Mouse (Mus musculus) heart, embryonic 13.5 days (tissue): ENCODE results near the gene Ercc8. TPM values are rescaled to one million over a fixed set of nuclear protein-coding genes. Genes with fewer than 3 reads are reported as not detected.

Source experiments
- ATAC-seq: fragments of 200-750 bp; cut with Nextera tagmentation; 2 replicates; pipeline ENCODE4 v1.8.0; 2017; ENCODE audit warnings: moderate TSS enrichment; ENCODE audit not compliant: insufficient number of reproducible peaks, low FRiP score, low TSS enrichment; ENCODE audit errors: extremely low read depth
- H3K27ac ChIP-seq: fragments of 300-500 bp; sonication (generic); replicated peaks from 2 replicates; pipeline ENCODE4 v1.5.1; 2015; ENCODE audit warnings: moderate library complexity, mild to moderate bottlenecking, inconsistent platforms
- H3K27me3 ChIP-seq: fragments of 300-500 bp; sonication (generic); replicated peaks from 2 replicates; pipeline ENCODE4 v1.6.1; 2015; ENCODE audit warnings: mild to moderate bottlenecking, inconsistent platforms
- H3K36me3 ChIP-seq: fragments of 300-500 bp; sonication (generic); 2 replicates; pipeline ENCODE4 v1.6.1; 2015; ENCODE audit warnings: mild to moderate bottlenecking, inconsistent platforms
- H3K4me1 ChIP-seq: fragments of 300-500 bp; sonication (generic); 2 replicates; pipeline ENCODE4 v1.6.1; 2015; ENCODE audit warnings: inconsistent platforms
- H3K4me2 ChIP-seq: fragments of 300-500 bp; sonication (generic); 2 replicates; pipeline ENCODE4 v1.6.1; 2015; ENCODE audit warnings: inconsistent platforms, mild to moderate bottlenecking, moderate library complexity
- H3K4me3 ChIP-seq: fragments of 300-500 bp; sonication (generic); 2 replicates; pipeline ENCODE4 v1.5.1; 2015; ENCODE audit warnings: moderate library complexity, mild to moderate bottlenecking, inconsistent platforms
- H3K9ac ChIP-seq: fragments of 300-500 bp; sonication (generic); 2 replicates; pipeline ENCODE4 v1.6.1; 2015; ENCODE audit warnings: inconsistent platforms, mild to moderate bottlenecking, moderate library complexity
- H3K9me3 ChIP-seq: fragments of 300-500 bp; sonication (generic); 2 replicates; pipeline ENCODE4 v1.6.1; 2016; ENCODE audit warnings: inconsistent platforms
- WGBS: fragments of 180-500 bp; shearing (Covaris S2); methylation state at CpG from one replicate; pipeline ENCODE4 v1.1.7; 2015; ENCODE audit warnings: mixed read lengths; 5-methylcytosine and 5-hydroxymethylcytosine counted together
- polyA plus RNA-seq: library from polyadenylated mRNA; unstranded; fragments of >200 nt; fragmentation: Nextera tagmentation; extraction: Ambion mirVana; gene quantifications from 2 replicates; pipeline ENCODE4 v1.2.1, GENCODE M21; 2015

Ercc8 gene
- polyA plus RNA-seq, 1 experiment from 2014 or later = 10.3 TPM

DNA sequence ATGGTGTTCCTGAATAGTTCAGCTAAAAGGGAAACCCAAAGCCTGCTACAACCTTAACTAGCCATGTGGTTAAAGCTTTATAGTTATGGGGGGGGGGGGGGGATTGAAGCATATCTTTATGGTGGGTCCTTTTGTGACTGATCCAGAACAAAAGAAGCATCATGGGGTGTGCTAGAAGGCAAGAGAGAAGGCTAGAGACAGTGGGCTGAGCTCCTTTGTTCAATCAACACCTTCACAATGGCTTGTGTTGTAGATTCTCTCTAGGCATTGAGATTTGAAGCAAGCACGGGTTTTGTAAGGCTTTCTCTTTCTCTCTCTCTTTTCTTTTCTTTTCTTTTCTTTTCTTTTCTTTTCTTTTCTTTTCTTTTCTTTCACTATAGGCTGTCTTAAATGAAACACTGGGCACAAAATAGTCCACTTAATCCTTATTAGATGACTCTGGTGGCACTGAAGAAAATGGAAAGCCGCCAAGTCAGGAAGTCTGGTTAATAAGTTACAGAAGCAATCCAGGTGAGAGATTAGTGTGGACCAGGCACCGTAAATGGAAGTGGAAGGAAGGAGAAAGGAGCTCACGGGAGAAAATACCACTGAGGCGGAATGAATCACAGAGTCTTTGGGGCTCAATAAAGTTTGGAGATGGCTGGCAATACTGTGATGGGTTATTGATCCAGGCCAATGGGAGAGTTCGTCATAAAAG lies 71.3 kb downstream of the Ercc8 start:
- Histone ChIP-seq H3K4me1 (no peaks in the 10 kb centered on the region), H3K9me3 (no peaks in the 10 kb centered on the region), H3K9ac (no peak overlapping the region), H3K4me2 (no peak overlapping the region), H3K4me3 (no peak overlapping the region), H3K36me3 (no peaks in the 10 kb centered on the region), H3K27me3 (peaks cover 7% of the 10 kb centered on the region; the same call in 1 of the 2 replicates), H3K27ac (no peak overlapping the region)
- WGBS = 75% methylated on average over 6 of the region's 6 CpGs
- ATAC-seq = no peak

DNA sequence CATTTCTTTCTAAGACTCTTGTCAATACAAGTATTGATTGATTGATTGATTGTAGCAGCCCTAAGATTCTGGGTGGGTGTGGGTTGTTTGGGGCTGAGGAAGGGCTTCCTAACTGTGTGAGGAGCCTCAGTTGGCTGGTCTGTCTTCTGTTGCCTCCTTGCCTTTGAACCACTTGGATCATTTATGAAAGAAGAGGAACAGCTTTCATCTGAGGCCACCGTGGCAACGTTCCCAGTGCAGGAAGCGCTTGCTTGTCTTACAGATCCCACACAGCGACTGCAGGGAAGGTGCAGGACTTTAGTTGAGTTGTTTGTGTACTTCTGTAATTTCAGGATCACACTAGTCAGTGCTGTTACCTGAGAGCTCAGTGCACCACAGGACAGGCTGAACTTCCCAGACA lies 81.5 kb downstream of the Ercc8 start:
- WGBS = 46% methylated on average over 4 of the region's 4 CpGs
- H3K4me2 ChIP-seq = no peak overlapping the region
- H3K9ac ChIP-seq = no peak overlapping the region
- H3K27me3 ChIP-seq = no peaks in the 10 kb centered on the region
- H3K36me3 ChIP-seq = no peaks in the 10 kb centered on the region
- no peak overlapping the region for H3K4me3 ChIP-seq
- no peaks in the 10 kb centered on the region for H3K4me1 ChIP-seq
- H3K27ac ChIP-seq = no peak overlapping the region
- H3K9me3 ChIP-seq = no peaks in the 10 kb centered on the region
- no peak for ATAC-seq

DNA sequence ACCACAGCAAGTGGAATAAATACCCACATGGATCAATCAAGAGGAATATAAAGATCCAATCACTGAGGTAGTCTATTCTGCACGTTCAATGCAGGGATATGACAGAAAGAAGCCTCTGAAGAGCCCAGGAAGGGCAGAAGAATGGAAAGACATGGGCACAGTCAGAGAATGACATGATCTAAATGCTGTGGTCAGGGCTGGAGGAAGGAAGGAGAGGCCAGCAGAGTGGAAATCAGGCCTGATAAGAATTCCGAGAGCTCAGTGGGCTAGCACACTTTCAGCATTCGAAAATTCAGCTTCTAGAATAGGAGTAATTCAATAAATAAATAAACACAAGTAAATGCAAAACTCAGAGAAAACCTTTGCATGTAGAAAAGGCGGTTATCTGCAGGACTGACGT lies 83.2 kb downstream of the Ercc8 start:
- no peaks in the 10 kb centered on the region for H3K4me1 ChIP-seq
- no peak overlapping the region for H3K4me3 ChIP-seq
- ATAC-seq = no peak
- H3K36me3 ChIP-seq = no peaks in the 10 kb centered on the region
- H3K4me2 ChIP-seq = no peak overlapping the region
- no peaks in the 10 kb centered on the region for H3K9me3 ChIP-seq
- H3K9ac ChIP-seq = no peak overlapping the region
- 54% methylated on average over 5 of the region's 5 CpGs for WGBS
- no peak overlapping the region for H3K27ac ChIP-seq
- H3K27me3 ChIP-seq = no peaks in the 10 kb centered on the region

Other genes starting within 250 kb of the Ercc8 start
- 28.9 and 29.4 TPM in 2 replicates for gene Smim15, start 114.3 kb upstream of the Ercc8 start, polyA plus RNA-seq
- 55.4 and 57.9 TPM in 2 replicates for gene Ndufaf2, start 108 bp upstream of the Ercc8 start, polyA plus RNA-seq
- gene Elovl7, start 55.7 kb downstream of the Ercc8 start, polyA plus RNA-seq = 2.1 and 2.4 TPM in 2 replicates
- 4.0 and 4.6 TPM in 2 replicates for gene Depdc1b, start 157.6 kb downstream of the Ercc8 start, polyA plus RNA-seq